ENCODE assay signal across 16 mouse cellular contexts in the genomic region with DNA sequence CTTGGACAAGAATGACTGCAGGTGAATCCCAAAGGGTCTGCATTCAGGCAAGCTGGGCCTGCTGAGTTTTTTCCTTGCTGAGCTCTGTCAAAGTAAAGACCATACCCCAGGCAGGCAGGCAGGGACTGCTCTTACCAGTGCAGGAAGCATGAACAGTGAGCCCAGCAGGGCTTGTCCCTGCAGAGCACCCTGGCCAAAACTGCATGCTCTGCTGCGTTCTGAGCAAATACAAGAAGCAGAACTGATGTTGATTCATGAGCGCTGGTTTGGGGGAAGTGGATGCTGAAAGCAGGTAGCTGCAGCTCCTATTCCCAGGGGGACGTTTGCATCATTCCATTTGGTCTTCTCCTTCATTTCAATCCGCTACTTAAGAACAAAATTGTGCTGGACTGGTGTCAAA. TPM values are rescaled to one million over a fixed set of nuclear protein-coding genes. Genes with fewer than 3 reads are reported as not detected.
"Had no signal": no experiment of that assay in that cellular context is flagged by ENCODE, and none has a peak within 500 bp of the region (broad histone marks: within the 10 kb centered on the region; RNA-seq: fewer than 3 reads in every experiment).

No protein-coding gene starts in this region.

- H3K36me3 ChIP-seq: limb, embryonic 12.5 days; liver, embryonic 13.5 days; lung, embryonic 15.5 days; midbrain, embryonic 15.5 days; neural tube, embryonic 12.5 days had no signal

- H3K9me3 ChIP-seq: limb, embryonic 12.5 days; liver, embryonic 13.5 days; lung, embryonic 15.5 days; midbrain, embryonic 15.5 days; neural tube, embryonic 12.5 days had no signal

- H3K4me3 ChIP-seq: limb, embryonic 12.5 days; liver, embryonic 13.5 days; lung, embryonic 15.5 days; megakaryocyte, embryonic 14.5 days; midbrain, embryonic 15.5 days; neural tube, embryonic 12.5 days had no signal

- H3K4me1 ChIP-seq: liver, embryonic 13.5 days; lung, embryonic 15.5 days; megakaryocyte, embryonic 14.5 days; midbrain, embryonic 15.5 days; neural tube, embryonic 12.5 days had no signal

- H3K4me2 ChIP-seq: limb, embryonic 12.5 days; liver, embryonic 13.5 days; lung, embryonic 15.5 days; midbrain, embryonic 11.5 days; midbrain, embryonic 15.5 days; neural tube, embryonic 12.5 days had no signal

- DNase-seq: layer of hippocampus, adult 9-11 months; layer of hippocampus, postnatal 36 days; liver; liver, embryonic 13.5 days; liver, postnatal 0 days; lung, postnatal 14 days; thymus, adult 18-20 months; thymus, postnatal 14 days had no signal

- H3K27me3 ChIP-seq: limb, embryonic 12.5 days; lung, embryonic 15.5 days; midbrain, embryonic 15.5 days had no signal

- H3K9ac ChIP-seq: limb, embryonic 12.5 days; liver, embryonic 13.5 days; liver, postnatal 0 days; lung, embryonic 15.5 days; midbrain, embryonic 15.5 days; neural tube, embryonic 12.5 days had no signal

- H3K27ac ChIP-seq: limb, embryonic 12.5 days; liver, embryonic 13.5 days; lung, embryonic 15.5 days; macrophage; midbrain, embryonic 15.5 days; neural tube, embryonic 12.5 days had no signal

- ATAC-seq: intestine, postnatal 0 days; liver, postnatal 0 days; midbrain, embryonic 15.5 days had no signal

RNA-seq across cellular contexts. Expression of a gene that starts 19.4 kb away (rescaled TPM):
- polyA plus RNA-seq: liver, embryonic 13.5 days; liver, postnatal 0 days had no signal
